Mouse (Mus musculus) liver, embryonic 15.5 days (tissue): Measurements from ENCODE around the gene Eif4e1b. TPM values are rescaled to one million over a fixed set of nuclear protein-coding genes. Genes with fewer than 3 reads are reported as not detected.

Experiments used
- ATAC-seq: fragments of 200-750 bp; cut with Nextera tagmentation; 2 replicates; pipeline ENCODE4 v1.8.0; 2017; ENCODE audit warnings: moderate number of reproducible peaks, mild to moderate bottlenecking, moderate library complexity; ENCODE audit not compliant: insufficient read depth
- H3K27ac ChIP-seq: fragments of 300-500 bp; sonication (generic); replicated peaks from 2 replicates; pipeline ENCODE4 v1.5.1; 2015; ENCODE audit warnings: mild to moderate bottlenecking, inconsistent platforms
- H3K27me3 ChIP-seq: fragments of 300-500 bp; sonication (generic); 2 replicates; pipeline ENCODE4 v1.6.1; 2015; ENCODE audit warnings: mild to moderate bottlenecking, inconsistent platforms
- H3K36me3 ChIP-seq: fragments of 300-500 bp; sonication (generic); replicated peaks from 2 replicates; pipeline ENCODE4 v1.6.1; 2015; ENCODE audit warnings: moderate library complexity, mild to moderate bottlenecking, inconsistent platforms
- H3K4me1 ChIP-seq: fragments of 300-500 bp; sonication (generic); replicated peaks from 2 replicates; pipeline ENCODE4 v1.6.1; 2015; ENCODE audit warnings: inconsistent platforms
- H3K4me2 ChIP-seq: fragments of 300-500 bp; sonication (generic); 2 replicates; pipeline ENCODE4 v1.6.1; 2015; ENCODE audit warnings: moderate library complexity, mild to moderate bottlenecking, inconsistent platforms
- H3K4me3 ChIP-seq: fragments of 300-500 bp; sonication (generic); replicated peaks from 2 replicates; pipeline ENCODE4 v1.5.1; 2015; ENCODE audit warnings: mild to moderate bottlenecking, inconsistent platforms
- H3K9ac ChIP-seq: fragments of 300-500 bp; sonication (generic); 2 replicates; pipeline ENCODE4 v1.6.1; 2015; ENCODE audit warnings: moderate library complexity, mild to moderate bottlenecking, inconsistent platforms
- H3K9me3 ChIP-seq: fragments of 300-500 bp; sonication (generic); replicated peaks from 2 replicates; pipeline ENCODE4 v1.6.1; 2016; ENCODE audit warnings: inconsistent platforms
- WGBS: fragments of 180-500 bp; shearing (Covaris S2); methylation state at CpG from one replicate; pipeline ENCODE4 v1.1.7; 2015; ENCODE audit warnings: mixed read lengths; ENCODE audit not compliant: insufficient replicate concordance; 5-methylcytosine and 5-hydroxymethylcytosine counted together
- polyA plus RNA-seq: library from polyadenylated mRNA; unstranded; fragments of >200 nt; fragmentation: Nextera tagmentation; extraction: Ambion mirVana; gene quantifications from 2 replicates; pipeline ENCODE4 v1.2.1, GENCODE M21; 2015

The Eif4e1b gene
- polyA plus RNA-seq, 1 experiment from 2014 or later: not detected

- 49% methylated on average over 6 of the region's 6 CpGs for WGBS
- H3K4me2 ChIP-seq: no peak overlapping the region
- no peaks in the 10 kb centered on the region for H3K9me3 ChIP-seq
- H3K27me3 ChIP-seq: peaks cover 8% of the 10 kb centered on the region; the same call in 1 of the 2 replicates
- no peaks in the 10 kb centered on the region for H3K4me1 ChIP-seq
- no peak overlapping the region for H3K27ac ChIP-seq
- ATAC-seq: no peak
- H3K36me3 ChIP-seq: no peaks in the 10 kb centered on the region
- H3K4me3 ChIP-seq: no peak overlapping the region
- H3K9ac ChIP-seq: no peak overlapping the region
Measured at GRCm38 (mm10) chr13:54828508-54828907, 44.7 kb downstream of the Eif4e1b start.

GRCm38 (mm10) chr13:54829450-54829849, 45.7 kb downstream of the Eif4e1b start:
- 12% methylated on average over 13 of the region's 13 CpGs for WGBS
- H3K9ac ChIP-seq: no peak overlapping the region

GRCm38 (mm10) chr13:54836351-54837030, 52.7 kb downstream of the Eif4e1b start:
- no peaks in the 10 kb centered on the region for H3K4me1 ChIP-seq
- peaks cover 2% of the 10 kb centered on the region; the same call in 1 of the 2 replicates for H3K27me3 ChIP-seq
- H3K4me3 ChIP-seq: no peak overlapping the region
- H3K9me3 ChIP-seq: no peaks in the 10 kb centered on the region
- H3K4me2 ChIP-seq: no peak overlapping the region
- H3K9ac ChIP-seq: no peak overlapping the region
- no peak for ATAC-seq
- WGBS: 63% methylated on average over 14 of the region's 14 CpGs
- H3K27ac ChIP-seq: no peak overlapping the region
- H3K36me3 ChIP-seq: no peaks in the 10 kb centered on the region

More at GRCm38 (mm10) chr13:54829450-54829849, 45.7 kb downstream of the Eif4e1b start:
- ATAC-seq: no peak
- Histone ChIP-seq H3K4me3 (no peak overlapping the region), H3K27ac (no peak overlapping the region), H3K4me1 (no peaks in the 10 kb centered on the region), H3K9me3 (no peaks in the 10 kb centered on the region), H3K36me3 (no peaks in the 10 kb centered on the region), H3K4me2 (no peak overlapping the region), H3K27me3 (peaks cover 4% of the 10 kb centered on the region; the same call in 1 of the 2 replicates)

- Histone ChIP-seq H3K27ac (no peak overlapping the region), H3K27me3 (peaks cover 2% of the 10 kb centered on the region; the same call in 1 of the 2 replicates), H3K9me3 (no peaks in the 10 kb centered on the region), H3K4me2 (no peak overlapping the region), H3K9ac (no peak overlapping the region), H3K4me1 (no peaks in the 10 kb centered on the region), H3K36me3 (no peaks in the 10 kb centered on the region), H3K4me3 (no peak overlapping the region)
- 51% methylated on average over 5 of the region's 5 CpGs for WGBS
- ATAC-seq: no peak
Measured at GRCm38 (mm10) chr13:54837061-54837460, 53.3 kb downstream of the Eif4e1b start.

GRCm38 (mm10) chr13:54837471-54837889, 53.7 kb downstream of the Eif4e1b start:
- Histone ChIP-seq H3K9ac (no peak overlapping the region), H3K36me3 (no peaks in the 10 kb centered on the region), H3K4me2 (no peak overlapping the region), H3K27me3 (peaks cover 2% of the 10 kb centered on the region; the same call in 1 of the 2 replicates), H3K4me1 (no peaks in the 10 kb centered on the region), H3K4me3 (no peak overlapping the region), H3K9me3 (no peaks in the 10 kb centered on the region), H3K27ac (no peak overlapping the region)
- 8% methylated on average over 9 of the region's 9 CpGs for WGBS
- no peak for ATAC-seq

Other genes with a start within 250 kb of the Eif4e1b start
- 48.5 and 49.7 TPM in 2 replicates for gene 4833439L19Rik, start 218.6 kb upstream of the Eif4e1b start, polyA plus RNA-seq
- 7.0 and 8.2 TPM in 2 replicates for gene Arl10, start 209.0 kb upstream of the Eif4e1b start, polyA plus RNA-seq
- gene Nop16, start 193.9 kb upstream of the Eif4e1b start, polyA plus RNA-seq: 43.2 and 47.0 TPM in 2 replicates
- 94.3 and 106 TPM in 2 replicates for gene Higd2a, start 193.8 kb upstream of the Eif4e1b start, polyA plus RNA-seq
- gene Cltb, start 172.7 kb upstream of the Eif4e1b start, polyA plus RNA-seq: 35.6 and 40.4 TPM in 2 replicates
- 28.5 and 28.9 TPM in 2 replicates for gene Faf2, start 162.2 kb upstream of the Eif4e1b start, polyA plus RNA-seq
- gene Rnf44, start 90.1 kb upstream of the Eif4e1b start, polyA plus RNA-seq: 24.9 and 31.3 TPM in 2 replicates
- 16.6 and 19.9 TPM in 2 replicates for gene Cdhr2, start 82.5 kb upstream of the Eif4e1b start, polyA plus RNA-seq
- gene Gprin1, start 34.1 kb upstream of the Eif4e1b start, polyA plus RNA-seq: 0.02 and 0.05 TPM in 2 replicates
- not detected in 2 replicates for gene Sncb, start 17.4 kb upstream of the Eif4e1b start, polyA plus RNA-seq
- 1.0 and 1.8 TPM in 2 replicates for gene Tspan17, start 5.4 kb downstream of the Eif4e1b start, polyA plus RNA-seq
- 0.51 and 0.69 TPM in 2 replicates for gene Unc5a, start 165.4 kb downstream of the Eif4e1b start, polyA plus RNA-seq
- gene Hk3, start 237.4 kb downstream of the Eif4e1b start, polyA plus RNA-seq: 6.6 and 7.9 TPM in 2 replicates